Mouse (Mus musculus) MEL (cell line): Measurements from ENCODE around the gene Plbd2. TPM values are rescaled to one million over a fixed set of nuclear protein-coding genes. Genes with fewer than 3 reads are reported as not detected.

Experiments used
- DNase-seq: peaks from one replicate; pipeline ENCODE4 v3.0.0; 2011; ENCODE audit warnings: low read depth, low spot score
- H3K27ac ChIP-seq: 2 replicates; pipeline ENCODE4 v1.5.1; 2012; ENCODE audit warnings: low read depth, mild to moderate bottlenecking, control low read depth, low read length, moderate library complexity; ENCODE audit not compliant: control insufficient read depth
- H3K27me3 ChIP-seq, 2 experiments: fragments of 150-350 bp in 1 of 2; sonication (generic) in 1 of 2; 2 replicates each; pipeline ENCODE4 v1.6.1; 2012; ENCODE audit warnings: low read length in 2 of 2, mild to moderate bottlenecking in 2 of 2, improper control_type of control experiment in 1 of 2, moderate library complexity in 1 of 2; ENCODE audit not compliant: insufficient read depth in 2 of 2, control insufficient read depth in 1 of 2
- H3K36me3 ChIP-seq, 2 experiments: 2 replicates each; pipeline ENCODE4 v1.6.1; 2012 to 2014; ENCODE audit warnings: low read length in 2 of 2, improper control_type of control experiment in 1 of 2, inconsistent platforms in 1 of 2, mild to moderate bottlenecking in 1 of 2; ENCODE audit not compliant: insufficient read depth in 2 of 2, control insufficient read depth in 1 of 2
- H3K4me1 ChIP-seq, 2 experiments: fragments of 150-350 bp in 1 of 2; sonication (generic) in 1 of 2; 2 replicates each; pipeline ENCODE4 v1.6.1; 2012; ENCODE audit warnings: low read length in 2 of 2, improper control_type of control experiment in 1 of 2, mild to moderate bottlenecking in 1 of 2; ENCODE audit not compliant: insufficient read depth in 2 of 2, control insufficient read depth in 1 of 2
- H3K4me3 ChIP-seq, 2 experiments: fragments of 150-350 bp in 1 of 2; sonication (generic) in 1 of 2; 2 replicates each; pipeline ENCODE4 v1.5.1; 2012; ENCODE audit warnings: low read depth in 2 of 2, low read length in 2 of 2, mild to moderate bottlenecking in 2 of 2, moderate library complexity in 2 of 2, control low read depth in 1 of 2, improper control_type of control experiment in 1 of 2; ENCODE audit not compliant: control insufficient read depth in 1 of 2, insufficient read depth in 1 of 2
- H3K79me2 ChIP-seq: 2 replicates; pipeline ENCODE4 v1.6.1; 2012; ENCODE audit warnings: mild to moderate bottlenecking, low read length, moderate library complexity; ENCODE audit not compliant: control insufficient read depth, poor library complexity, insufficient read depth
- H3K9ac ChIP-seq: 2 replicates; pipeline ENCODE4 v1.6.1; 2012; ENCODE audit warnings: low read depth, mild to moderate bottlenecking, control low read depth, low read length, moderate library complexity; ENCODE audit not compliant: control insufficient read depth, poor library complexity, severe bottlenecking
- H3K9me3 ChIP-seq: fragments of 150-350 bp; sonication (generic); replicated peaks from 2 replicates; pipeline ENCODE4 v1.6.1; 2012; ENCODE audit warnings: mild to moderate bottlenecking, low read length, improper control_type of control experiment, moderate library complexity; ENCODE audit not compliant: insufficient read depth
- BHLHE40 ChIP-seq: IDR thresholded peaks from 2 replicates; pipeline ENCODE4 v1.6.1; 2012; ENCODE audit warnings: low read depth, mild to moderate bottlenecking, inconsistent platforms, low read length, improper control_type of control experiment, borderline replicate concordance
- CHD1 ChIP-seq: IDR thresholded peaks from 2 replicates; pipeline ENCODE4 v1.6.1; 2012; ENCODE audit warnings: low read depth, mild to moderate bottlenecking, inconsistent platforms, low read length, improper control_type of control experiment
- CTCF ChIP-seq, 3 experiments: IDR thresholded peaks in 2 of 3; conservative IDR thresholded peaks in 1 of 3; 2 replicates each; pipeline ENCODE4 v1.5.1; 2011 to 2012; ENCODE audit warnings: low read length in 3 of 3, low read depth in 2 of 3, mild to moderate bottlenecking in 2 of 3, improper control_type of control experiment in 1 of 3, inconsistent platforms in 1 of 3, mixed read lengths in 1 of 3, moderate library complexity in 1 of 3; ENCODE audit not compliant: control insufficient read depth in 1 of 3, insufficient read depth in 1 of 3, poor library complexity in 1 of 3, severe bottlenecking in 1 of 3
- E2F4 ChIP-seq: IDR thresholded peaks from 2 replicates; pipeline ENCODE4 v1.6.1; 2011; ENCODE audit warnings: low read depth, low read length, improper control_type of control experiment, borderline replicate concordance
- ELF1 ChIP-seq: IDR thresholded peaks from 2 replicates; pipeline ENCODE4 v1.6.1; 2014; ENCODE audit warnings: low read depth, mild to moderate bottlenecking, inconsistent platforms, low read length, improper control_type of control experiment, moderate library complexity
- EP300 ChIP-seq, 2 experiments: IDR thresholded peaks; 2 replicates each; pipeline ENCODE4 v1.6.1; 2011; ENCODE audit warnings: improper control_type of control experiment in 2 of 2, low read length in 2 of 2, low read depth in 1 of 2, mild to moderate bottlenecking in 1 of 2
- GABPA ChIP-seq: IDR thresholded peaks from 2 replicates; pipeline ENCODE4 v1.6.1; 2012; ENCODE audit warnings: low read depth, mild to moderate bottlenecking, inconsistent platforms, low read length, improper control_type of control experiment, moderate library complexity
- GATA1 ChIP-seq: IDR thresholded peaks from 2 replicates; pipeline ENCODE4 v1.6.1; 2011; ENCODE audit warnings: low read depth, low read length, improper control_type of control experiment
- HCFC1 ChIP-seq: IDR thresholded peaks from 2 replicates; pipeline ENCODE4 v1.6.1; 2012; ENCODE audit warnings: low read depth, mild to moderate bottlenecking, inconsistent platforms, low read length, improper control_type of control experiment, moderate library complexity
- KAT2A ChIP-seq: conservative IDR thresholded peaks from 2 replicates; pipeline ENCODE4 v1.6.1; 2012; ENCODE audit warnings: low read depth, low read length, improper control_type of control experiment, inconsistent platforms
- MAFK ChIP-seq: IDR thresholded peaks from 2 replicates; pipeline ENCODE4 v1.6.1; 2011; ENCODE audit warnings: low read depth, mild to moderate bottlenecking, low read length, improper control_type of control experiment, borderline replicate concordance
- MAX ChIP-seq: IDR thresholded peaks from 2 replicates; pipeline ENCODE4 v1.6.1; 2011; ENCODE audit warnings: low read length, improper control_type of control experiment
- MXI1 ChIP-seq: IDR thresholded peaks from 2 replicates; pipeline ENCODE4 v1.6.1; 2011; ENCODE audit warnings: mild to moderate bottlenecking, low read depth, low read length, improper control_type of control experiment
- MYB ChIP-seq: IDR thresholded peaks from 2 replicates; pipeline ENCODE4 v1.6.1; 2011; ENCODE audit warnings: mild to moderate bottlenecking, low read depth, low read length, improper control_type of control experiment
- NRF1 ChIP-seq: IDR thresholded peaks from 2 replicates; pipeline ENCODE4 v1.6.1; 2014; ENCODE audit warnings: low read depth, mild to moderate bottlenecking, inconsistent platforms, low read length, improper control_type of control experiment, moderate library complexity; ENCODE audit not compliant: poor library complexity, insufficient read depth, severe bottlenecking
- POLR2A ChIP-seq, 2 experiments: IDR thresholded peaks; 2 replicates each; pipeline ENCODE4 v1.6.1; 2011 to 2012; ENCODE audit warnings: low read length in 2 of 2, mild to moderate bottlenecking in 2 of 2, control low read depth in 1 of 2, improper control_type of control experiment in 1 of 2, low read depth in 1 of 2, moderate library complexity in 1 of 2; ENCODE audit not compliant: control insufficient read depth in 1 of 2, insufficient read depth in 1 of 2, poor library complexity in 1 of 2
- POLR2AphosphoS2 ChIP-seq: IDR thresholded peaks from 2 replicates; pipeline ENCODE4 v1.6.1; 2011; ENCODE audit warnings: low read length, improper control_type of control experiment
- POLR2AphosphoS5 ChIP-seq: IDR thresholded peaks from 2 replicates; pipeline ENCODE4 v1.6.1; 2012; ENCODE audit warnings: low read depth, borderline replicate concordance, mild to moderate bottlenecking, inconsistent platforms, low read length, moderate library complexity, mixed read lengths
- RAD21 ChIP-seq: IDR thresholded peaks from 2 replicates; pipeline ENCODE4 v1.6.1; 2011; ENCODE audit warnings: mild to moderate bottlenecking, low read depth, low read length, improper control_type of control experiment
- RCOR1 ChIP-seq: IDR thresholded peaks from 2 replicates; pipeline ENCODE4 v1.6.1; 2012; ENCODE audit warnings: low read depth, mild to moderate bottlenecking, inconsistent platforms, low read length, improper control_type of control experiment
- SMC3 ChIP-seq: IDR thresholded peaks from 2 replicates; pipeline ENCODE4 v1.6.1; 2011; ENCODE audit warnings: low read depth, low read length, improper control_type of control experiment
- TAL1 ChIP-seq: IDR thresholded peaks from 2 replicates; pipeline ENCODE4 v1.6.1; 2012; ENCODE audit warnings: mild to moderate bottlenecking, inconsistent platforms, low read length, moderate library complexity, mixed read lengths
- TBP ChIP-seq: IDR thresholded peaks from 2 replicates; pipeline ENCODE4 v1.8.0; 2011; ENCODE audit warnings: low read depth, low read length, improper control_type of control experiment
- USF1 ChIP-seq: IDR thresholded peaks from 2 replicates; pipeline ENCODE4 v1.6.1; 2014; ENCODE audit warnings: low read depth, mild to moderate bottlenecking, inconsistent platforms, low read length, improper control_type of control experiment, moderate library complexity
- USF2 ChIP-seq, 2 experiments: IDR thresholded peaks; 2 replicates each; pipeline ENCODE4 v1.6.1; 2011 to 2012; ENCODE audit warnings: improper control_type of control experiment in 2 of 2, low read length in 2 of 2, borderline replicate concordance in 1 of 2, inconsistent platforms in 1 of 2, low read depth in 1 of 2, mild to moderate bottlenecking in 1 of 2; ENCODE audit not compliant: insufficient read depth in 1 of 2
- ZC3H11A ChIP-seq: IDR thresholded peaks from 2 replicates; pipeline ENCODE4 v1.6.1; 2012; ENCODE audit warnings: low read depth, mild to moderate bottlenecking, inconsistent platforms, low read length, improper control_type of control experiment
- ZKSCAN1 ChIP-seq: IDR thresholded peaks from 2 replicates; pipeline ENCODE4 v1.6.1; 2012; ENCODE audit warnings: low read depth, mild to moderate bottlenecking, inconsistent platforms, low read length, improper control_type of control experiment, moderate library complexity
- ZMIZ1 ChIP-seq: IDR thresholded peaks from 2 replicates; pipeline ENCODE4 v1.6.1; 2012; ENCODE audit warnings: low read depth, mild to moderate bottlenecking, inconsistent platforms, low read length, improper control_type of control experiment, moderate library complexity
- ZNF384 ChIP-seq: IDR thresholded peaks from 2 replicates; pipeline ENCODE4 v1.6.1; 2012; ENCODE audit warnings: low read depth, mild to moderate bottlenecking, inconsistent platforms, low read length, improper control_type of control experiment
- polyA plus RNA-seq, 2 experiments: library from polyadenylated mRNA; stranded (reverse) in 1 of 2; unstranded in 1 of 2; fragments of >175 nt in 1 of 2; fragments of >200 nt in 1 of 2; gene quantifications; 2 replicates each; pipeline versions ENCODE4 v1.2.1 to v1.2.4; 2012; ENCODE audit warnings: low replicate concordance in 2 of 2, low read depth in 1 of 2; ENCODE audit not compliant: insufficient read length in 2 of 2, insufficient read depth in 1 of 2, missing spikeins in 1 of 2
- total RNA-seq: library from RNA; depleted of rRNA; stranded (reverse); fragments of 300-350 nt; gene quantifications from 2 replicates; pipeline ENCODE4 v1.2.3, GENCODE M21; 2012

Gene Plbd2
- total and polyA plus RNA-seq, 3 experiments = 10.1 to 30.5 TPM; not detected in 1

GRCm38 (mm10) chr5:120472770-120473169 is 30.7 kb downstream of the Plbd2 start, which contains the start of gene Sdsl:
Gene Sdsl, minus strand, starts transcription at chr5:120472810.
- H3K79me2 ChIP-seq = no peaks in the 10 kb centered on the region
- no peak for DNase-seq
- no peaks in the 10 kb centered on the region for H3K36me3 ChIP-seq
- peaks cover 0 to 7% of the 10 kb centered on the region in 2 experiments; a peak in 1 of 4 replicates for H3K4me1 ChIP-seq
- no peak within 1 kb of the TSS for H3K9ac ChIP-seq
- H3K27ac ChIP-seq = no peak within 1 kb of the TSS
- TF ChIP-seq ZMIZ1 (no peak), POLR2AphosphoS5 (no peak), ZC3H11A (no peak), CTCF (IDR thresholded peaks at IDR 0.05 in 2 of 3, conservative IDR thresholded peaks at IDR 0.05 in 1 of 3; ENCODE audit: control insufficient read depth in 1 of 3, insufficient read depth in 1 of 3, low read depth in 2 of 3, low read length in 3 of 3, poor library complexity in 1 of 3, severe bottlenecking in 1 of 3) (no peak), MXI1 (no peak), TBP (no peak), POLR2A (IDR thresholded peaks at IDR 0.05; ENCODE audit: control insufficient read depth in 1 of 2, insufficient read depth in 1 of 2, low read depth in 1 of 2, low read length in 2 of 2, poor library complexity in 1 of 2) (no peak), ELF1 (no peak), RCOR1 (no peak), GATA1 (no peak), SMC3 (no peak), ZNF384 (no peak), E2F4 (no peak), CHD1 (no peak), MYB (no peak), EP300 (IDR thresholded peaks at IDR 0.05; ENCODE audit: low read depth in 1 of 2, low read length in 2 of 2) (no peak), USF2 (IDR thresholded peaks at IDR 0.05; ENCODE audit: borderline replicate concordance in 1 of 2, insufficient read depth in 1 of 2, low read depth in 1 of 2, low read length in 2 of 2) (no peak)
- no peaks in the 10 kb centered on the region for H3K9me3 ChIP-seq
- H3K27me3 ChIP-seq = no peaks in the 10 kb centered on the region
- no peak within 1 kb of the TSS for H3K4me3 ChIP-seq

GRCm38 (mm10) chr5:120471538-120471937 is 31.9 kb downstream of the Plbd2 start:
- no peaks in the 10 kb centered on the region for H3K79me2 ChIP-seq
- H3K4me3 ChIP-seq = no peak overlapping the region
- no peak overlapping the region for H3K9ac ChIP-seq
- no peak for DNase-seq
- no peaks in the 10 kb centered on the region for H3K27me3 ChIP-seq
- H3K27ac ChIP-seq = no peak overlapping the region
- H3K9me3 ChIP-seq = no peaks in the 10 kb centered on the region
- TF ChIP-seq RCOR1 = no peak
- TF ChIP-seq ELF1 = no peak
- TF ChIP-seq USF1 = no peak
- TF ChIP-seq MAX = no peak
- no peak for TF ChIP-seq HCFC1
- TF ChIP-seq GATA1 = no peak
- TF ChIP-seq ZKSCAN1 = no peak
- no peak for TF ChIP-seq GABPA
- no peak for TF ChIP-seq TAL1
- no peak for TF ChIP-seq CTCF (IDR thresholded peaks at IDR 0.05 in 2 of 3, conservative IDR thresholded peaks at IDR 0.05 in 1 of 3; ENCODE audit: control insufficient read depth in 1 of 3, insufficient read depth in 1 of 3, low read depth in 2 of 3, low read length in 3 of 3, poor library complexity in 1 of 3, severe bottlenecking in 1 of 3)
- TF ChIP-seq MYB = no peak
- no peak for TF ChIP-seq E2F4
- TF ChIP-seq POLR2AphosphoS2 = no peak
- no peak for TF ChIP-seq KAT2A
- TF ChIP-seq BHLHE40 = no peak
- no peak for TF ChIP-seq RAD21
- TF ChIP-seq ZMIZ1 = no peak
- TF ChIP-seq USF2 (IDR thresholded peaks at IDR 0.05; ENCODE audit: borderline replicate concordance in 1 of 2, insufficient read depth in 1 of 2, low read depth in 1 of 2, low read length in 2 of 2) = no peak
- no peak for TF ChIP-seq NRF1
- no peak for TF ChIP-seq MAFK
- H3K4me1 ChIP-seq = peaks cover 3 to 7% of the 10 kb centered on the region in 2 experiments; a peak in 2 of 4 replicates
- H3K36me3 ChIP-seq = peaks cover 0 to 2% of the 10 kb centered on the region in 2 experiments; a peak in 1 of 4 replicates
